Mouse (Mus musculus) gastrocnemius, adult 8-10 months (tissue): ENCODE measurements around the gene Atp5d. TPM values are rescaled to one million over a fixed set of nuclear protein-coding genes. Genes with fewer than 3 reads are reported as not detected.
A peak's percentile ranks its signal among the peaks of the same experiment; 100 is the strongest.

Experiments used
- DNase-seq, 2 experiments: peaks; one replicate each; pipeline ENCODE4 v3.0.0; 2022; ENCODE audit warnings: low spot score in 2 of 2
- total RNA-seq, 4 experiments: library from RNA; stranded (reverse); gene quantifications; 2 replicates each; pipeline ENCODE4 v1.2.4; 2022

Gene Atp5d
- total RNA-seq, result 100 to 1,000 TPM; 525 to 571 (median 544) TPM

DNA sequence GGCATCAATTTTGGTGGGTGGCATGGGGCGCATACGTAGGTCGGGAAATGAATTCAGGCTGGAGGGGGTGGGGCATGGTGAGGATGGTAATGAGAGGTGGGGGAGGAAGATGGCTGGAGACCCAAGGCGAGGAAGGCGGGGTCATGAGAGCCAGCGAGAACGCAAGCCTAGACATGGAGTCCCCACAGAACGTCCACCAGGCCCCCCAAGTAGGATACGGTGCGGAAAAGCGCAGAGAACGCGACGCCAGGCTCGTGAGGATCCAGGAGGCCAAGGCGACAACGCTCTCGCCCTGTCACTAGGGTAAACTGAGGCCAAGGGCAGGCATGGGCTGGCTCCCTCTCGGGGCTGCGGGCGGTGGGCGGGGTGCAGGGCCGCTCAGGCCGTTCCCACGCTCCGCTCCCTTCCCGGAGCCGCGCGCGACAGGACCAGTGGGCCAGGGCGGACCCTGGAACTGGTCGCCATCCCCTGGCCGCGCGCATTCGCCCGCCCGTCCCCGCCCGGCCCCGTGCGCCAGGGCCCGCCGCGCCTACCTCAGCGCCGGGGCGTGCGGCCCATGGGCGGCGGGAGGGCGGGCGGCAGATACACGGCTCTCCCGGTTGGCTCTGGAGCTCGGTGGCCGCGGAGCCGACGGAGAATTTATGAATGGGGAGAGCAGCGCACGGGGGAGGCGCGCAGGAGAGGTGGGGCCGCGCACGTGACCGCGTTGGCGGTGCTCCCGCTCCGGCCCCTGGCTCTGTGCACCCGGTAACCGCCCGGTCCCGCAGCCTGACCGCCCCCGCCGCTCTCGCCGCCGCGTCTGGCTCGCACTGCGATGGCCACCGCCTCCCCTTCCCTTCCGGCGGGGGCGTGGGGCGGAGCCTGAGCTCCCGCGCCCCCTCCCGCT lies at the start of gene Atp5d:
Atp5d (plus strand) TSS at position 80 of the 886 bp plus-strand sequence.
- DNase-seq, result peak in 1 of 2 experiments; percentile 37

DNA sequence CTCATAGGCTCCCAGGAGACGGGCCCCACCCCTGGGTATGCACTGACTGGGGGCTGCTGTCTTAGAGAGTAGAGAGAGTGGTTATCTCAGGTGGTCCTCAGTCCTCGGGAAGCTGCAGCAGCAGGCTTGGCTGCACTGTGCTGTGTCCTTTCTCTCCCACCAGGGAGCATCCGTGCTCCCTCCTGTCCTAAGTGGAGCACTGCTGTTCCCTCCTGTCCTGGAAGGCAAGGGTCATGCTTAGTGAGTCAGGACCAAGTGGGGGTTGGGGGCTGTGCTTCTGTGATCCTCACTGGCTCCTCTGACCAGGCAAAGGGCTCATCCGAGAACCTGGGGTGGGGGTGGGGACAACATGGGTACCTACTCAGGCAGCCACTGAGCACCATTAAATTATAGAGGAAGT lies 49.3 kb upstream of the Atp5d start:
- DNase-seq, result no peak

DNA sequence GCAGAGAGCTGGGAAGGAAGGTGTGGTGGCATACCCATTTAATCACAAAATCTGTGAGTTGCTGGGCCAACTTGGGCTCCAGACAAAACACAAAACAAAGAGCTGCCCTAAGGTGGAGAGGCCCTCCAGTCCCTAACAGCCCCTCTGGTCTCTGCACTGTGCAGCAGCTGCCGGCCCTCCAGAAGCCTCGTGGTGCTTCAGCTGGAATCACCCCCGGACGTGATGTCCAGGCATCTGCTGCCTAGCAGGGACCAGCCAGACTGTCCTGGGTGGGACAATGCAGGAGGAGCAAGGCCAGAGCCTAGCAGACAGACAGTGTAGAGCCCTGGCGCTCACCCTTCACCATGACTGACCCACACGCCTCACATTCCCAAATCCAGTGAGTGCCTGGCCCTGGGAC lies 46.9 kb upstream of the Atp5d start:
- DNase-seq, result no peak

DNA sequence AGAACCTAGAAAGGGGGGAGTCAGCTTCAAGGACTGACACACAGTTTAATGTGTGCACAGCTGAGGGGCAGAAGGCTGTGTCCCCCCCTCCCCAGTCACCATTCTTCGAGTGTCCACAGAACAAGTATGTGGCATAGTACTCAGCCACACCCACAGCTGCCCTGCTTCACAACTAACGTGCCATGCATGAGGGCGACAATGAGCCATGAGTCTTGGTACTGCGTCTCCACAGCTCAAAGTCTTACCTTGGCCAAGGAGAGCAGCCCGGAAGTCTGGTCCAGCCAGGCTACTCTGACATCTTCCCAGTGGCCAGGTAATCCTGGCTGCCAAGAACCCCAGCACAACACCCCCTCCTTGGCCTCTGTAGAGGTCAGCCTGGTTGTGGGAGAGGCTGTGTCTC lies 45.7 kb upstream of the Atp5d start:
- no peak for DNase-seq

DNA sequence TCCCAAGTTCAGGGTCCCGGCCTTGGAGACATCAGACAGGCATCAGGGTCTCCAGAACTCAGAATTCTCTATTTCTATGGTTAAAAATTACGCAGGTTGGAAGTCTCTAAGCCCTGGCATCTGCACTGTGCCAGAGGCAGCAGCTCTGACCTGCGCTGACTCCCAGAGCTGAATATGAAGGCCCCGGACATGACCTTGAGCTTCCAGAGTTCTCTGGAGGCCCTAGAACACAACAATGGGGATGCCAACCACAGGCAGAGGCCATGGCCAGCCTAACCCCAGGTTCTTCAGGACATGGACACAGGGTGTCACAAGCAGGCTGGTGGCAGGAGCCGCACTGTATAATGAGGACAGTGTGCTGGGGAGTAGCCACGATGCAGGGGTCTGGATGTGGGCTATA lies 44.3 kb upstream of the Atp5d start:
- no peak for DNase-seq

DNA sequence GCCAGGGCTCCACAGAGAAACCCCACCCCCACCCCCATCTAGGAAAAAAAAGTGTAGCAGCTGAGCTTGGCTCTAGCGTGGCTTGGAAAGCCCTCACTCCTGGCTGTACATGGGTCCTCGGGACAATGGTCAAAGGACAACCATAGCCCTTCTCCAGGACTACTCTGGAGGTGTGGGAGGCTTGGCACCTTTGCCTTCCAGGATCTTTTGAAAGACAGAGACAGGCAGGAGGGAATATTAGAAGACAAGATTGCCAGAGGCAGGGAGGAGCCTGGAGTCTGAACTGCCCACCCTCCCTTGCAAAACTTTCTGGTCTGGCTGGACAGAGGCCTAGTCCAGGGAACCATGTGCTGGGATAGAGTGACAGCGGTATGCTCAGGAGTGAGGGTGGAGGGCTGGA lies 43.7 kb upstream of the Atp5d start:
- no peak for DNase-seq

DNA sequence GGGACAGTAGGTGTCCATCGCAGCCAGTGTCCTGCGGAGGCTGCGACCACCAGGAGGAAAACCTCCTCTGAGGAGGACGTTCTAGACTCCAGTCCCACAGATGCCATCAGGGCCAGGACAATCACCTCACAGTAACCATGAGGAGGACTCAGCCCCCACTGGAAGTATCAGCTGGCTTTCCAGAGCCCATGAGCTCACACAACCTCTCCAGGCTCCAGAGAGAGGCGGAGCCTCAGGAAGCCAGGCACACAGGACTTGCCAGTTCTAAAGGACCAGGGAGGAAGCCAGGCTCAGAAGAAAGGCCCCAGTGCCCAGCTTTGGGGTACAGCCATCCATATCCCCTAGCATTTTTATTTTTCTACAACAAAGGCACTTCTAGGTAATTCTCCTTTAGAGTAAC lies 42.9 kb upstream of the Atp5d start:
- no peak for DNase-seq

DNA sequence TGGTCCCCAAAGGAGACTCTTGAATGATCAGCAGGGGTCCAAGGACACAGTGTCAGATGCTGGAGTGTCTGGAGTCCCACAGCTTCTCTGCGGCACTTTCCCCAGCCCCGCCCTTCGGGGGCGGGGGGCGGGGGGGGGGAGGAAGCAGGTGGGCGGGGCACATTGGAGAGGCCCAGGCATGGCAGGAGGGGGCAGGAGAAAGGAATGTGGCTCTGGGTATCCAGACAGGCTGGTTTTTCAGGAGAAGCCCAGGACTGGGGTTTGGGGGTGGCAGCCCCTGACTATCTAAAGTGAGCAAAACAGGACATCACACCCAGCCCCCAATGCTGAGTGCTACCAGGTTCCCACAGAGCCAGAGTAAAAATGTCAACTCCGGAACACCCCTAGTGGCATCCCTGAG lies 41.2 kb upstream of the Atp5d start:
- no peak for DNase-seq

DNA sequence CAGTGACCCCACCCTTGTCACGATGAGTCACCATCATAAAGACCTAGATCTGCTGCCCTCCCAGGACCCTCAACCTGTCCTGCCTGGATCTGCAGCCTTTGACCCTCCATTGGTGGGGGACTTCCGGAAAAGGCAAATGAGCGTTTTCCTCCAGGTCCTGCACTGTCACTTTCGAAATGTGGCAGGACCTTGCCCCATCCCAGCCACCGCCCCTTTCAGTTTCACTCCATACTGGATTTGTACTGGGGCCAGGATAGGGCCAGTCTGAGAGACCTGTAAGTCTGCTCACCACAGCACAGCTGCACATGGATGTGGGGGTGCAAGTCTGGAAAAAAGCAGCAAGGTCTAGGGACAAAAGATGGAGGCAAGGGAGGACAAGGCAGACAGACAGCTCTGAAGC lies 39.8 kb upstream of the Atp5d start:
- DNase-seq, result no peak

DNA sequence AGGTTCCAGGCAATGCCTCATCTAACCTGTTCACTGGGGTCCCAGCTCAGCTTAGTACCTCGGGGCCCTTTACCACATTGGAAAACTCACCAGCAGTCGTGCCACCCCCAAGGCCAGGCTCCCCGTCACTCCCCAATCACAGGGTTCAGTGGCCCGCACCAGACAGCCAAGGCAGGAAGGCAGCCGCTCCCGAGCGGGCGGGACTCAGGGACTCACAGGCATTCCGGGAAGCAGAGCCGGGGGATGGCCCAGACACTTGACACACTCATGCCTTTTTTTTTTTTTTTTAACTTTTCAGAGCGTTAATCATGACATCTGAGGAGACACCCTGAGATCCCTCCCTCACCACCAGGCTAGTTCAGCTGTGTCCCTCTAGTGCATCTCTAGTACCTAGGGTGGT lies 37.5 kb upstream of the Atp5d start:
- DNase-seq, result no peak

DNA sequence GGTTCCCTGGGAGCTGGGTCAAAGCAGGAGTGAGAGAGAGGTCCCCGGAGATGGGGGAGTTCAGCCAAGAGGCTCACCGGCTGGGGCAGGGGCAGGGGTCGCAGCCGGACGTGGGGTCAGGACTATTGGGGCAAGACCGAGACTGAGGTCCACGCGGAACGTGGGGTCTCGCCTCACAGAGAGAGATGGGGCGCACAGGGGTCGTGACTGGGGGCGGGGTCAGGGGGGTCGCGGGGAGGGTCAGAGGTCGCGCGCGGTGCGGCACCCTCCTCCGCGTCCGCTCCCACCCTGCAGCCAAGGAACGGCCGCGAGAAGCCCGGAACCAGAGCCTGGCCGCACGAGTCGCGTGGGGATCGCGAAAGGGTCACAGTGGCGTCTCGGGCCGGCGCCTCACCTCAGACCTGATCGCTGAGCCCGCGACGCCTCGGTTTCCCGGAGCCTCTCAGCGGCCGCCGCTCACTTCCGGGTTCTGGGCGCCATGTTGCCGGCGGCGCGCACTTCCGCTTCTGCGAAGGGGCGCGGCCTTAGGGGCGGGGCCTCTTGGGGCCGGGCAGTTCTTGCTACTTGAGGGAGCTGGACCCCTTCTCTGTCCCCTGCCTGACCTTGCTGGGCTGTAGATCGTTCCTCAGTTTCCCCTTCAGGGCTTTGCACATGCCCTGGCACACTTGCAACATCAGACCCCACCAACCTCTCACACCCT lies 36.1 kb upstream of the Atp5d start:
- peak; percentile 80 to 84 for DNase-seq

DNA sequence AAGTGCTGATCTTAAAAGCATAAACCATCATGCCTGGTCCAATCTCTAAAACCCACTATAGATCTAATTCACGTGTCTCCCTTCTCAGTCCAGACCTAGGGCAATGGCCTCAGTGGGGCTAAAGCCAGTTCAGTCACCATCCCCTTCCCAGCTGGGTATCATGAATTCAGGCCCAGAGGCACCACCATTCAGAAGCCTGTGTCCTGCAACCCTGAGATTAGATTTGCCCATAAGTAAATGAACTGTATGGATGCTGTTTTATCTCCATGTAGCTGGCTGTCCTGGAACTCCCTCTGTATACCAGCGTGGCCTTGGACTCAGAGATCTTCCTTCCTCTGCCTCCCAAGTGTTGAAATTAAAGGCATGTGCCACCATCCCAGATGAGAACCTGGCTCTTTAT lies 35.4 kb upstream of the Atp5d start:
- no peak for DNase-seq

DNA sequence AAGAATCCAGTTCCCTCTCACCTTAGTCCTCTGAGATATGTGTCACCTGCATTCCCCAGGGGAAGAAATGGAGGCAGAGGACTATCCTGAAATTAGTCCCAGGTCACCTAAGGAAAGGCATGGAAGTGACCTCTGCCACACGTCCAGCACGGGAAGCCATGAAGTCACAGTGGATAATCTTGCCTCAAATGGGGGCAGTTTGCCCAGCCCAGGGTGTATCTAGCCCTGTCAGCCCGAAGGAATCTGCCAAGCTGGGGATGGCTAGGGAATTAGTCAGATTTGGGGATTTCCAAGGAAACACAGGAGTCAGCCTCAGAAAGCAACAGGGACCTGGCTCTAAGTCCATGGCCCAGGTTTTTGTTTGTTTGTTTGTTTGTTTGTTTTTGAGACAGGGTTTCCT lies 34.3 kb upstream of the Atp5d start:
- no peak for DNase-seq

DNA sequence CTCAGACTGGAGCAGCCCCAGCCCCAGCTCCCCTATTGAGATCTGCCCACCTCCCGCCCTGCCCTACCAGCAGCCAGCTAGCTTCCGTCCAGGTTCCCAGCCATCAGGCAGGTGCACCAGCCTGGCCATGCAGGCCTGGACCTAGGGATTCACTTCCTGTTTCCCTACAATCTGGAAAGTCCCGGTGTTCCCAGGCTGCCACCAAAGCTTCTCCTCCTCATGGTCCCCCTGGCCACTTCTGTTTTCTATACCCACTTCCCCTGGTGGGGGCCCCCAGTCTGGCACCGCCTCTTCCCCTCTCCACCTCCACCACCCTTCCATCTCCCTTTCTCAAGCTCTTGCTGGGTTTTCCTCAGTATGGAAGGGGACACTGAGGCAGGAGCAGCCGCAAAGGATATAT lies 33.0 kb upstream of the Atp5d start, which contains the start of gene Sbno2:
Sbno2 (minus strand) TSS at position 112 of the 400 bp plus-strand sequence.
- no peak for DNase-seq

DNA sequence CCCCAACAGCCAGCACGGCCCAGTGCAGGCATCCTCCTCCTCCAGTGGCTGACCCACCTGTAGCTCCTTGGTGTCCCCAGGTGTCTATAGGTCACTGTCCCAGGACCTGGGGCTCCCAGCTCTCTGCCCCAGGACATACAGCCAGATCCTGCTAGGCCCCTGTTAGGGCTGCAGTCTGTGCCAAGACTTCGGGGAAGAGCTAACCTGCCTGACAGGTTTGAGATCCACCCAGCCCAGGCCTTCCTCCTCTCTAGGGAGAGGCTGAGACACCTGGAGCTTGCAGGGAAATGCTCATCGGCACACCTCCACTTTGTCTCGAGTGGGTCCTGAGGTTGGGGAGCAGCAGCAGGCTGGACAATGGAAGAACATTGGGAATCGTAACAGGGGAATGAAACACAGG lies 32.5 kb upstream of the Atp5d start:
- no peak for DNase-seq

DNA sequence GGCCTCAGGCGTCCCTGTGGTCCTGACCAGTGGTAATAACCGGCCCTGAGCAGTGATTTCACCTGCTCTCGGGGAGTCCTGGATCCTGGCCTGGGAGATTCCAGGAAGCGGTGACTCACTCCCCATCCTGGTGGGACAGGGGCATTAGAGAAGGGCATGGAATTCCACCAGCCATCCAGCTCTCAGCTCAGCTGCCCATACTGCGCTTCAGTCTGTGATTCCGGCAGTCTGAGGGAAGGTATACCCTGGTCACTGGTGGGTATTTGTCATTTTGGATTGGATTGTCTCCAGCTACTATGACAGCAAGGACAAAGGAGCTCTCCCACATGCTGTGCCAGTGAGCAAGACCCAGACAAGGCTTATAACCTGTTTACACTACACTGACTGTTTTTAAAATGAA lies 30.8 kb upstream of the Atp5d start:
- DNase-seq, result no peak

DNA sequence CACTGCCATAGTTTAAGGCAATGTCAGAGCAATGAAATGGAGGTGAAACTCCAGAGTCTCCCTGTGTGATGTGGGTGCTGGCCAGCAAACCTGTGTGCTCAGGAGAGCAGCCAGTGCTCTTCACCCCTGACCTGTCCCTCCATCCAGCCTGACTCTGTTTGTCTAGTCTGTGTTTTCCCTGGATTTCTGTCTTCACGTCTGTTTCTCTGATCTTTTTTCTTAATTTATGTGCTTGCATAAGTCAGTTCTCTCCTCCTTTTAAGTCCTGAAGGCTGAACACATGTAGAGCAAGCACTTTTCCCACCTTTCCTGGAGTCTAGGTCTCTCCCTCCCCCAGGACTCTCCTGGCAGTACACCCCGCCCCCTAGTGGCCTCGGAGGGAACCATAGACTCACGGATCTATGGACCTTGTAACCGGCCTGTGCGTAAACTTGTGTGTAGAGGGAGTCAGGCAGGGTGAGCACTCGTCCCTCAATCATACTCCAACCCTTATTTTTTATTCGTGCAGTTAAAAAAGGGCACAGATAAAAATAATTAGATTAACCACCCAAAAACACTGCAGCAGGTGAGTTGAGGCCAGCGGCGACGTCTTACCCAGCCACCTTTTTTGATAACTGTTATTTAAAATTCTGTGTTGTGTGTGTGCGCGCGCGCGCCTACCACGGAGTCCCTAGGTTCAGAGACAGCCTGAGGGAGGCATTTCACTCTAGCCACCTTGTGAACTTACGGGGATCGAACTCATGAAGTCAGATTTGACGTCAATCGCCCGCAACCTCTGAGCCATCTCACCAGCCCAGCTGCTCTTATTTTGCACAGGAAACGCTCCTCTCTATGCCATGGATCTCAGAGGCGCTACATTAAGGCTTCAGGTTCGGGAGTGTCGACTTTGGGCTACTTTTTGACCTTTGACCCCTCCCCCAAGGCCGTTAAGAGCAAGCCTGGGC lies 23.8 kb upstream of the Atp5d start:
- DNase-seq, result peak; percentile 86 to 87

DNA sequence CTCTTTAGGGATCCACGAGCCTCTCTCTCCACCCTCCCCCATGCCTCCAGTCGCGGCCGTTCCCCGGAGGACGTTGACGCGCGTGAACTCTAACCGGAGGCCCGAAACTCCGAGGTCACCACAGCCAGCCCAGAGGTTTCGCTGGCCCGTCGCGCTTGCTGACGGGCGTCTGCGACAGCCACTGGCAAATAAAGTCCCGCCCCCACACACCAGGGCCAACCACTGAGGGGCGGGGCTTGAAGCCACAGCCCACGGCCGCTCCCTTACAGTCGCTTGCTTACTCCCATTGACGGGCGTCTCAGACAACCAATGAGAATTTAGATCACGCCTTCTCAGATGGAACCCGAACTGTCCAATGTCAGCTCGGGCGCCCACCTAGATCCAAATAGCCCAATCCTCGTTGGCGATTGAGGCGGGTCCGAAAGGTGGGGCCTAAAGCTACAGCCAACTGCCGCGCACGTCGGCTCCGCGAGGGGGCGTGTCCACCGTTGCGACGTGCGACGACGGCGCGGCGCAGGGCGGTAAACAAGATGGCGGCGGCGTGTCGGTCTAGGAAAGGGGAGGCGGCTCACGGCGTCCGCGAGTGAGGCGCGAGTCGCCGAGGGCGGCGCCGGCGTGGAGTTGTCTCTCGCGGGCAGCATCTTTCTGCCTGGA lies 23.0 kb upstream of the Atp5d start, which contains the start of gene Stk11:
Stk11 (plus strand) TSS at position 514 of the 654 bp plus-strand sequence.
- peak; percentile 98 to 99 for DNase-seq

DNA sequence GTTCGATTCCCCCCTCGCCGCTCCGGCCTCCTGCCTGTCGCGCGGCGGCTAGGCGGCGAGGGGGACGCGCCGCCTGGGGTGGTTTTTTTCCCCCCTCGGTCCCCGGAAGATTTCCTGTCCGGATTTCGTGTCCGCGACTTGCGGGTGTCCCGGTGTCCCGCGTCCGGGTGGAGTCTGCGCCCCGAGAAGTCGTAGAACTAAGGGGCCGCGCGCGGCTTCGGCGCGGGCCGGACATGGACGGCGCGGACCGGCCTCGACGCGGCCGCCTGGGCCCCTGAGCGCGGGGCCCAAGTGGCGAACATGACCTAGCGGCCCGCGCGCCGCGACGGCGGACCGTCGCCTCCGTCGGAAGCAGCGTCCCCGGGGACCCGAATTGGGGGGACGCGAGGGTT lies 22.5 kb upstream of the Atp5d start:
- DNase-seq, result no peak

DNA sequence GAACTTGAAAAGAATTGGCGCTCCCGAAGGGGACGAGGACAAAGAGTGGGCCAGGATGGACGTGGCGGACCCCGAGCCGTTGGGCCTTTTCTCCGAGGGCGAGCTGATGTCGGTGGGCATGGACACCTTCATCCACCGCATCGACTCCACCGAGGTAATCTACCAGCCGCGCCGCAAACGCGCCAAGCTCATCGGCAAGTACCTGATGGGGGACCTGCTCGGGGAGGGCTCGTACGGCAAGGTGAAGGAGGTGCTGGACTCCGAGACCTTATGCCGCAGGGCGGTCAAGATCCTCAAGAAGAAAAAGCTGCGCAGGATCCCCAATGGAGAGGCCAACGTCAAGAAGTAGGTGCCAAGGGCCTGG lies 21.9 kb upstream of the Atp5d start:
- no peak for DNase-seq
